Mouse (Mus musculus) ES-Bruce4 (cell line): Measurements from ENCODE around the gene Cers6. TPM values are rescaled to one million over a fixed set of nuclear protein-coding genes. Genes with fewer than 3 reads are reported as not detected.

ENCODE experiments used
- H3K27ac ChIP-seq: 2 replicates; pipeline ENCODE4 v1.5.1; 2012; ENCODE audit warnings: low read length, inconsistent platforms; ENCODE audit not compliant: insufficient read depth
- H3K27me3 ChIP-seq: 2 replicates; pipeline ENCODE4 v1.6.1; 2012; ENCODE audit warnings: mild to moderate bottlenecking, low read length, inconsistent platforms; ENCODE audit not compliant: control insufficient read depth, poor library complexity, insufficient read depth, severe bottlenecking
- H3K36me3 ChIP-seq: 2 replicates; pipeline ENCODE4 v1.6.1; 2012; ENCODE audit warnings: inconsistent platforms, mild to moderate bottlenecking, low read length, moderate library complexity; ENCODE audit not compliant: control insufficient read depth, poor library complexity, insufficient read depth, severe bottlenecking
- H3K4me1 ChIP-seq: one replicate; pipeline ENCODE4 v1.8.1; 2011; ENCODE audit warnings: low read length; ENCODE audit not compliant: control insufficient read depth, insufficient read depth
- H3K4me3 ChIP-seq: 2 replicates; pipeline ENCODE4 v1.5.1; 2011; ENCODE audit warnings: low read depth, mild to moderate bottlenecking, low read length
- H3K9ac ChIP-seq: 2 replicates; pipeline ENCODE4 v1.6.1; 2012; ENCODE audit warnings: low read depth, mild to moderate bottlenecking, inconsistent platforms; ENCODE audit not compliant: poor library complexity, severe bottlenecking
- H3K9me3 ChIP-seq: replicated peaks from 2 replicates; pipeline ENCODE4 v1.6.1; 2012; ENCODE audit warnings: mild to moderate bottlenecking, low read length, inconsistent platforms; ENCODE audit not compliant: control insufficient read depth, poor library complexity, insufficient read depth, severe bottlenecking
- CTCF ChIP-seq: IDR thresholded peaks from one replicate; pipeline ENCODE4 v1.8.1; 2011; ENCODE audit warnings: low read depth, low read length
- EP300 ChIP-seq: IDR thresholded peaks from 2 replicates; pipeline ENCODE4 v1.6.1; 2011; ENCODE audit warnings: low read depth, low read length; ENCODE audit not compliant: insufficient read depth
- POLR2A ChIP-seq: IDR thresholded peaks from one replicate; pipeline ENCODE4 v1.8.1; 2011; ENCODE audit warnings: low read length; ENCODE audit not compliant: insufficient read depth
- polyA plus RNA-seq: library from polyadenylated mRNA; stranded (reverse); fragments of >200 nt; gene quantifications from 2 replicates; pipeline ENCODE4 v1.2.4, GENCODE M21; 2011; ENCODE audit warnings: low read depth; ENCODE audit not compliant: missing spikeins, insufficient read depth, insufficient read length

Cers6 gene
- polyA plus RNA-seq, 1 experiment = 17.0 TPM

GRCm38 (mm10) chr2:68956146-68956545 lies 94.9 kb downstream of the Cers6 start:
- Histone ChIP-seq H3K9me3 (no peaks in the 10 kb centered on the region), H3K4me3 (no peak overlapping the region), H3K27me3 (no peaks in the 10 kb centered on the region), H3K36me3 (no peaks in the 10 kb centered on the region), H3K4me1 (no peaks in the 10 kb centered on the region), H3K27ac (no peak overlapping the region), H3K9ac (no peak overlapping the region)
- TF ChIP-seq POLR2A (no peak), EP300 (no peak), CTCF (no peak)

- Histone ChIP-seq H3K36me3 (no peaks in the 10 kb centered on the region), H3K9ac (no peak overlapping the region), H3K9me3 (no peaks in the 10 kb centered on the region), H3K4me1 (no peaks in the 10 kb centered on the region), H3K4me3 (no peak overlapping the region), H3K27me3 (no peaks in the 10 kb centered on the region), H3K27ac (no peak overlapping the region)
- no peak for TF ChIP-seq CTCF
- no peak for TF ChIP-seq POLR2A
- TF ChIP-seq EP300 = no peak
Observed at GRCm38 (mm10) chr2:68957831-68958230, 96.6 kb downstream of the Cers6 start.

DNA sequence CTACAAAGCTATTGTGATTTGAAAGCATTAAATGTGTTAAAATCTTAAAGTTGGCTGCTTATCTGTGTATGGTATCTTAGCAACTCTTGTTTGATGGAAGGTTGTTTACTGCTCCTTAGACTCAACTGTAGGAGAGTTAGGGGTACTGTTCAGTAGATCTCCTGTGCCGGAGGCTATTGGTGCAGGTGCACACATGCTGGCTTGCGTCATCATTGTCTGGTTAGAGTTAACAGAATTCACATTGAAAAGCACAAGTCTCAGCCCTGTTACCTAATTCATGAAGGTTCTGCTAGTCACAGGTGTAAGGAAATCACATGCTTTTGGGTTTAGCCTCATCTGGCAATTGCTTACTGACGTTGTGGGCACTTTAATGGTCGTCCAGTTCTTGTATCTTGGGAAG lies 98.3 kb downstream of the Cers6 start:
- no peaks in the 10 kb centered on the region for H3K9me3 ChIP-seq
- no peak overlapping the region for H3K27ac ChIP-seq
- no peaks in the 10 kb centered on the region for H3K36me3 ChIP-seq
- H3K27me3 ChIP-seq = no peaks in the 10 kb centered on the region
- H3K9ac ChIP-seq = no peak overlapping the region
- no peaks in the 10 kb centered on the region for H3K4me1 ChIP-seq
- no peak overlapping the region for H3K4me3 ChIP-seq
- TF ChIP-seq EP300 (no peak), POLR2A (no peak), CTCF (no peak)

DNA sequence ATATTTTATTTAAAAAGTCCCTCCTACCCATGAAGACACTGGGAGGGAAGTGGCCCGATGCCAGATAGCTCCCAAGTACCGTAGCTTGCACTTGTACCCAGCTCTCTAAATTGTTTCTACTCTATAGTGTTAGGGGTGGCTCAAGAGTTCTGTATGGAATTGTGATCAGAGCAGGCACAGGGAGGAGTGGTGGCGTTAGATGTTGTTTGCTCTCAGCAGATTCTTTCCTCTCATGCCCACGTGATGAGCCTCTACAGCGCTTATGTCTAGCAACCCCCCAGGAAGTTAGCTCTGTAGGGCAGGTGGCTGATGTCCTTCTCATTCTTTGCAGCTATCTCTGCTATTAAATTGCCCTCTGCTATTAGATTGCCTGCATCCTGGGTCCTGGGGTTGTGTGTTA lies 98.8 kb downstream of the Cers6 start:
- no peak for TF ChIP-seq EP300
- no peak for TF ChIP-seq CTCF
- TF ChIP-seq POLR2A = no peak
- Histone ChIP-seq H3K9ac (no peak overlapping the region), H3K36me3 (no peaks in the 10 kb centered on the region), H3K4me3 (no peak overlapping the region), H3K27me3 (no peaks in the 10 kb centered on the region), H3K9me3 (no peaks in the 10 kb centered on the region), H3K27ac (no peak overlapping the region), H3K4me1 (no peaks in the 10 kb centered on the region)

DNA sequence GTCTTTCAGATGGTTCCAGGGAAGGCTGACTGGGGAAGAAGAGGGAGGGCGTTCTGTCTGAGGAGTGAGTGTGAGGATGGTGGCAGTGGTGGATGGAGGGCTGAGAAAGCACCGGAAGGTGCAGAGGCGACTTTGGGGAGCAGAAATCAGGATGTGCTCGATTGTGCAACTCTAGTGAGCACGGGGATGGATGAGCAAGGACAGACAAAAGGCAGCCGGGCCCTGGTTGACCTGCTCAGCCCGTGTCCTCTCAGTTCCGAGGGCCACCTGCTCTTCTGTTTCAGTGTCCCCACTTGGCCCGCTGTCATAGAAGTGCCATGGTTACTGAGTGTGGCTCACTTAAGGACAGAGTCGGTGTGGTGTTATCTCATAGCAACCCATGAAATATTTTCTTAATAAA lies 99.4 kb downstream of the Cers6 start:
- H3K27me3 ChIP-seq = no peaks in the 10 kb centered on the region
- no peaks in the 10 kb centered on the region for H3K36me3 ChIP-seq
- H3K4me1 ChIP-seq = no peaks in the 10 kb centered on the region
- no peak overlapping the region for H3K4me3 ChIP-seq
- TF ChIP-seq EP300 (no peak), POLR2A (no peak), CTCF (no peak)
- no peak overlapping the region for H3K9ac ChIP-seq
- H3K27ac ChIP-seq = no peak overlapping the region
- H3K9me3 ChIP-seq = no peaks in the 10 kb centered on the region

DNA sequence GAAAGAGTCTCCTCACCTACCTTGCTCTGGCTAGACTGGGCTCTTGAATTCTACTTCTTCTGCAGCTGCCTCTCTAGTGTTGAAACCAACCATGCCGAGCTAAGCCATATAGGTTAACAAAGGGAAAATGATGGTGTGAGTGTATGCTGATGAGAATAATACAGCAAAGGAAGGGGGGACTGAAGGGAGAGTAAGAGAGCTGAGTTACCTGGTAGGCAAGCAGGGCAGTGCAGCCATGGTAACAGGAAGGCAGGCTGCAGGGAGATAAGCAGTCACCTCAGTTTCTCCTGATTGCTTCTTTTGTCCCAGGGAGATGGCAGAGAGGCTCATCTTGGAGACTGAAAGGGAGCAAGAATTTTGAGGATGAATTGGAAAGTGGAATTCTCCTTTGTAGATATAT lies 105.1 kb downstream of the Cers6 start:
- Histone ChIP-seq H3K27me3 (no peaks in the 10 kb centered on the region), H3K9ac (no peak overlapping the region), H3K36me3 (no peaks in the 10 kb centered on the region), H3K9me3 (no peaks in the 10 kb centered on the region), H3K4me1 (no peaks in the 10 kb centered on the region), H3K4me3 (no peak overlapping the region), H3K27ac (no peak overlapping the region)
- no peak for TF ChIP-seq EP300
- no peak for TF ChIP-seq POLR2A
- no peak for TF ChIP-seq CTCF
